Mouse (Mus musculus): ENCODE results near the gene Trabd.
A peak's percentile ranks its signal among the peaks of the same experiment; 100 is the strongest.

Trabd gene

DNA sequence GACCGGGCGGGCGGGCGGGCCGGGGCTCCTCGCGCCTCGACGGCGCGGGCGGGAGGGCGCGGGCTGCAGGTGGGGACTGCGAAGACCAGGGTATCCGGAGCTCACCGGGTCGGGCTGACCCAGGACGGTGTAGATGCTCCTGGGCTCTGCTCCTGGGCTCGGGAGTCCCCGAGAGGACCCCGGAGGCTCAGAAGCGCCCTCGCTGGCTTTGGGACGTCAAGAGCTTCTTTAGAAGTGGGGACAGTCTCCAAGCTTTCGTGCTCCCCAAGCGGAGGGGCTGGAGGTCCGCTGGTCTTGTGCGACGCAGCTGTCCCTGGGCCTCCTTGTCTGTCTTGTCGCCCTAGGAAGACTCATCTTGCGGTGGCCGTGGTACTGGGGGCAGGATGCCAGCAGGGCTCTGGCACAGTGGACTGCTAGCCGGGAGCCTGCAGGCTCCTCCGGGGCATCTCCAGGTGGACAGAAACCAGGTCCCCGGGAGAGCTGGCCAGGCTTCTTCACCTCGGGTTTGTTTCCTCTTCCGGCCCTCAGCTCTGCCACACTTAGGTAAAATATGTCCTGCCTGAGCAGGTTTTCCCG is 1.3 kb downstream of the Trabd start:
- DNase-seq (ENCODE audit: extremely low spot score), result peak; percentile 64

DNA sequence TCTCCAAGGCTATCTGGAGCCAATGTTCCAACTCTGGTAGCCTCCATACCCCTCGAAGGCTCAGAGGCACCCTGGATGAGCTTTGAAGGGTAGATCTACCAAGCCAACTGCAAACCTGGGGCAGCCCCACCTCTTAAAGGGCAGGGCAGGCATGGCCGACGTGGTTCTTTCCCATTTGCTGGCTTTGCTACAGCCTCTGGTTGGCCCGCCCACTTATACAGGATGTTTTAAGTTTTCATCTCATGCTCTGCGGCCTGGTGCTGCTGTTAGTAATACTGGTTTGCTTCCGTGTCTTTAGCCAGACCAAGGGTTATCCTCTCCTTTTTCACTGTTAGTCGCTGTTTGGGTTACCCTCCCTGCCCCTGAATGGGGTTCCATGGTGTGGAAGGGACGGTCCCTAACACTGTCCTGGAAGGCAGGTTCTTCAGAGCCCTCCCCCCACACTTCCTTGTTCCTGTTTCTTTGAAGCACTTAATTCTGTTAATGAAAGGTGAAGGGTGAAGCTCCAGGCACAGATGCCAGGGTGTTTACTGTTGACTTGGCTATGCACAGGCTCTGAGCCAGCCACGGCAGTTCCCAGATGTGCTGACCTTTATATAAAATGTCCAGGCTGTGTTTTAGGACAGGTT is 3.4 kb downstream of the Trabd start:
- no peak for DNase-seq (ENCODE audit: extremely low spot score)

DNA sequence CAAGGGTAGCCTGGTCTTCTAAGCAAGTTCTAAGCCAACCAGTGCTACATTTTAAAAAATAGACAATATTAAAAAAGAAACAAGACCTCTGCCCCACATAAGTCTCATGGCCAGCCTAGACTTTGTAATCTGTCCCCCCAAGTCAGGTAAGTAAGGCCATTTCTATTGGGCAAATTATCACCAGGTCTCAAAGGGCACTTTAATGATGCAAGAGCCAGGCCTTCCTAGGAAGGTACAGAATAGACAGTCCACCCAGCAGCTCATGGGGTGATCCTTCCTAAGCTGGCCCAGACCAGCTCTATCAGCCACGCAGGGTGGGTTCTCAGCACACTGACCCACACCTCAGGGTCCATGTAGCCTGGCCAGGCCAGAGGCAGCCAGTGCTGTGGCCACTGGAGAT is 9.0 kb downstream of the Trabd start:
- DNase-seq (ENCODE audit: extremely low spot score), result no peak

DNA sequence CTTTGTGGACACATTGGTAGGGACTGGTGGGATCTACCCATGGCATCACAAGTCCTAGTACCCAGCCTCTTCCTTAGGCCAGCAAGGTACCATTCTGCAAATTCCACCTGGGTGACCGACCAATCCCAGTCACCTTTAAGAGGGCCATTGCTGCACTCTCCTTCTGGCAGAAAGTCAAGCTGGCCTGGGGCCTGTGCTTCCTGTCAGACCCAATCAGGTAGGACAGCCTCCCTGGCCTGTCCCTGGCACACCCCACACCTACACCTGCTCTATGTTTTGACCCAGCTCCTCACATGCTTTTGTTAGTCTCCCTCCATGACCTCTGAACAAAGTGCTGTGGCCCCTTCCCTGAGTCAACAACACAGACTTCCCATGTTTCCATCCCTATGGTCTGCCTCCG is 9.9 kb downstream of the Trabd start:
- no peak for DNase-seq (ENCODE audit: extremely low spot score)

DNA sequence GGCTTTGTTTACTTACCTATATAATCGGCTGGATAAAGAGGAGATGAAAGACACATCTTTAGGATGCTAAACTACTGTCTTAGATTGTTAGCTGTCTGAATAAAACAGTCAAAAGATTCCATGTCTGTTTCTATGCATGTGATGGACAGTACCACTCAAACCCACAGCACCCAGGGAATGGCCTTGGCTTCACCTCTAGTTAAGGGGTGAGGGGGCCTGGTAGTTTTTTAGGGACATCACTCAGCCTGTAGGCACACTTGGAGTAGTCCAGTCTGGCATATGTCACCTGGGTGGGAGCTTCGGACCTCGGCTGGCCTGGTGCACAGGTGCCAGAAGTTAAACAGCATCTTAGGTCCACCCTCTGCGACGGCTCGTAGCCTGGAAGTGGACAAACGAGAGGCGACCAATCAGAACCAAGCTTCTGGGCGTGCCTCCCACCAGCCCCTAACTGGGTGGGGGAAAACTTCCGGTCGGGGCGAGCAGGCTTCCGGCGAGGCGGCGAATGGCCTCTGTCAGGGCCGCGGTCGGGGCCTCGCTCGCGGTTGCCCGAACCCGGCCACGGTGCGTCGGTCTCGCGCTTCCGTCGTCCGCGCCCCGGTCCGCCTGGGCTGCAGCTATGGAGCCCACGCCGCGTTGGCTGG is 13.8 kb downstream of the Trabd start, which contains the start of gene Selenoo:
Gene Selenoo (plus strand): TSS at position 478 of the 641 bp plus-strand sequence.
- peak; percentile 85 for DNase-seq (ENCODE audit: extremely low spot score)

DNA sequence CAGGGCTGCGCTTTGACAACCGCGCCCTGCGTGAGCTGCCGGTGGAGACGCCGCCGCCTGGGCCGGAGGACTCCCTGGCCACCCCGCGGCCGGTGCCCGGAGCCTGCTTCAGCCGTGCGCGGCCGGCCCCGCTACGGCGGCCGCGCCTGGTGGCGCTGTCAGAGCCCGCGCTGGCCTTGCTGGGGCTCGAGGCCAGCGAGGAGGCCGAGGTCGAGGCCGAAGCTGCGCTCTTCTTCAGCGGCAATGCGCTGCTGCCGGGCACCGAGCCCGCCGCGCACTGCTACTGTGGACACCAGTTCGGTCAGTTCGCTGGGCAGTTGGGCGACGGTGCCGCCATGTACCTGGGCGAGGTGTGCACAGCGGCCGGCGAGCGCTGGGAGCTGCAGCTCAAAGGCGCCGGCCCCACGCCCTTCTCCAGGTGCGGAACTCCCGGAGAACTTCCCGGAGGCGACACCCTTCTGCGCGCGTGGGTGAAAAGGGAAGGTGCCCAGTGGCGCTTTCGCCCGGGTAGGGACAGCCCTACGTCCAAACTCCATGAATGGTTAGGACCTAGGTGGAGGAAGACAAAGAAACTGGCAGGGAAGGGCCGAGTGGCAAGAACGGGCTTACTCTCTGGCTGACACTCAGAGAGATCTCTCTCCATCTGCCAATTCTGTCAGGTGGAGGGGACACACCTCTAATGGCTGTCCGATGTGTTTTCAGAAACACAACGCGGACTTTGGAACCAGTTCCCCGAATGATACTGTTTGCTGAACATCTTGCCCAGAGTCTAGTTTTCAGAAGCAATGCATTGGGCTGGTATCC is 14.5 kb downstream of the Trabd start:
- peak; percentile 29 for DNase-seq (ENCODE audit: extremely low spot score)

DNA sequence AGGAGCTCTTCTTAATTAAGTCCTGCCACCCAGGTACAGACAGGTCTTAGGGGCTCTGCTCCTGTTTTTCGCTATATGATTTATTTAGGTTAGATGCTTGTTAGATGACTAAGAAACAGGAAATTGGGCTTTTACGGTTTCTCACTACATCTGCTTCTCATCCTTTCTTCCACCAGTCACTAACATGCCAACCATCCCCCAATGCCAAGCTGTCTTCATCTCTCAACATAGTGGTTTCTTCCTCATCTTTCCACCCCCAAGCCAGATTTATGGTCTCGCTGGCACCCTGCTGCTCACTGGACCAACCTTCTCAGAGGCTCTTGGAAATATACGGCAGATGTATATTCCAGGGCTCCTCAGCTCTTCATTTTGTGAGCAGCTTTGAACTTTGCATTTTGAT is 15.7 kb downstream of the Trabd start:
- DNase-seq (ENCODE audit: extremely low spot score), result no peak

DNA sequence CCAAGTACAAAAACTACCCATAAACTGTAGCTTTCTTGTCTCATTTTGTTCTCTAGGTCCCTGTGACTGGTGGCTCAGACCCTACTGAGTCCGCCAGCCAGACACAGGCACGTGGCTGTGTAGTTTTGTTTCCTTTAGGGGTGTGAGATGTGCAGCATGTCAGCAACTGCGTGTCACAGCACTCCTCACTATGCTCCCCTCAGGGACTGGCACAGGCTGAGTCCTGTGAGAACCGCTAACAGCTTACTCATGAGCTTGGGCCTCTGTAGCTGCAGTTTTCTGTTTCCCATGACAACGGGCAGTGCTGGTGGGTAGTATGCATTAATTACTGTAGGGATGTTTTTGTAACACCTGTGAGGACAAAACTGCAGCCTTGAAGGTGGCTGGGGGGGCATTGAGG is 17.3 kb downstream of the Trabd start:
- no peak for DNase-seq (ENCODE audit: extremely low spot score)

DNA sequence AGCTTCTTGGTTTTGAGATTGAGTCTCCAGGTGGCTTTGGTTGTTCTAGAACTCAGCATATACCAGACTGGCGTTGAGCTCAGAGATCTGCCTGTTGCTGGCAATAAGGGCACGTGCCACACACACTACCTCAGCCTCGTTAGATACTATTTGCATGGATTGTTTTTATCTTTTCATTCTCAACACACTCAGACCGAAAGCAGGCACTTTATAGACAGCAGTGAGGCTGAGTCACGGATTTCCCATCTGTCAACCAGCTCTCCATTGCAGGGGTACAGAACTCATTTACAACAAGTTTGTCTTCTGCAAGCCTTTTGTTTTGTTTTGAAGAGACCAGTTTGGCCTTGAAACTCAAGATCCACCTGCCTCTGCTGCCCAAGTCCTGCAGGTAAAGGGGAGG is 22.5 kb downstream of the Trabd start:
- no peak for DNase-seq (ENCODE audit: extremely low spot score)

DNA sequence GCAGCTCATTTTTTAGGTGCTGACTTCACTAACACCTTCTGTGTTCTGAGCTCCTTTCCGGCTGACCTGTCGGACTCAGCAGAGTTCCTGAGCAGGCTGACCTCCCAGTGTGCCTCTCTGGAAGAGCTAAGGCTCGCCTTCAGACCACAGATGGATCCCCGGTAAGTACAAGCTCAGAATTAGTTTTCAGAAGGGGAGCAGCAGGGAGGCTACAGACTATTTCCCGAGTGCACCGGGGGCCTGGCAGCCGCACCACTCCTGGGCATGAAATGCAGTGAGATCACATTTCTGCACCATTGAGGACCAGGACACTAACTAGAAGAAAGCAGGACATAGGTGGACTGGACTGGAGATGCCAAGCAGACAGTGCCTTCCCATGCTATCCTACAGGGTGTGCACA is 23.7 kb downstream of the Trabd start:
- no peak for DNase-seq (ENCODE audit: extremely low spot score)

DNA sequence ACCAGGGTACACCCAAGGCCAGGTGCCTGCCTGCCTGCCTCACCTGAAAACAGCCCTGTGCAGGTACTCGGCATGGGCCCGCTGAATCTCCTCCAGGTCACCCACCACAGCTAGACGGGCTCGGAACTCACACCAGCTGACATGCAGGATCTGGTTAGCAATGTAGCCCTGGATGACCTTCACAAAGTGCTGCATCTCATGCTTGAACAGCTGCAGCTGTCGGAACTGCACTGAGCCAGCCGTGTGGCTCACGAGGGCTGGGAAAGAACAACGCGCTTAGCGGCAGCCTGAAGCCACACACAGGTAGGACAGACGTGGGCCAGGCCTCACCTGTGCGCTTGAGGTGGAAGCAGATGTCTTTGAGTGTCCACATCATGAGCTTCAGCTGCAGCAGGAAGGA is 25.9 kb downstream of the Trabd start:
- no peak for DNase-seq (ENCODE audit: extremely low spot score)

DNA sequence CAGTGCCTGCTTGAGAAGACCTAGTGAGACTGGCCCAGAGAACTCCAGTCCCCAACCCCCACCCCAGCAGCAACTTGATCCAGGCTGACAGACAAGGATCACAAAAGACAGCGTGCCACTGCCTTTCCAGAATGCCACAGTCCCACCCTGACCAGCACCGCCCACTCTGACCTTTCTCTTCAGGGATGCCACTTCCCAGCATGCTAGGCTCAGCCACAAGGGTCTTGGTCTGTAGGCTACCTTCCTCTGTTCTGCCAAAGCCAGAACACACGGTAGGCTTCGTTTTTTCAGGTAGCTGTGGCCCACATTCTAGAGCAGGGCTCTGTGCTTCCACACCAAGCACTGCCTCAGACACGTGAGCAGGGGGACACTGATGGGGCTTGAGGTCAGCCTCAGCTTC is 27.7 kb downstream of the Trabd start:
- no peak for DNase-seq (ENCODE audit: extremely low spot score)

DNA sequence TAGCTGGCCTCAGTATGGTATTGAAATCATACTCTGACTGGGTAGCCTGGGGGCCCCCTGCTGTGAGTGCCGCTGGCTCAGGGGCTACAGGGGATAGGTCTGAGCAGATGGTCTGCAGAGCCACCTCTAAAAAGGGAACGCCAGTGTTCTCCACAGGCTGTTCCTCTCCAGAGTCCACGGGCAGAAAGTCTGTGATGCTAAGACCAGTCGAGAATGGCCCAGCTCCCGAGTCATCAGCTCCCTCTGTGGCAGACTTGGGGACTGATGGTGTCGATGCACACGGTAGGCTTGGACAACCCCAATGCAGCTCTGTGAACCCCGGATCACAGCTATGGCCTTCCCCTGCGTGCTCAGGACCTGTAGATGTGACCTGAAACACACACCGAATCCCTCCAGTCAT is 29.0 kb downstream of the Trabd start:
- DNase-seq (ENCODE audit: extremely low spot score), result no peak

DNA sequence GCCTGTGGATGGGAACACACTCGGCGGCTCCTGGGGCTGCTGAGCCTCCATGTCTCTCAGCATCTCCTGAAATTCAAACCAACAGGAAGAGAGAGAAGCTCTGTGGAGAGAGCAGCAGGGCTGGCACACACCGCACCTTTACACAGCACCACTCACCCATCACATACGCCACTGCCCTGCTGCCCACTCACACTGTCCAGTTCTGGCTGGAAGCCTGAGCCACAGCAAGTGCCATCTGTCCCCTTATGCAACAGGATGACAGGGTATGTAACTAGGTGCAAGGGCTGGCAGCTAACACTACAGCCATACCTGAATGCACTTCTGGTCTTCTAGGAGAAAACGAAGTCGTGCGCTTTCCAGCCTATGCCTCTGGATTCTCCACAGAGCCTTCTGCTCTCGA is 29.5 kb downstream of the Trabd start:
- no peak for DNase-seq (ENCODE audit: extremely low spot score)

DNA sequence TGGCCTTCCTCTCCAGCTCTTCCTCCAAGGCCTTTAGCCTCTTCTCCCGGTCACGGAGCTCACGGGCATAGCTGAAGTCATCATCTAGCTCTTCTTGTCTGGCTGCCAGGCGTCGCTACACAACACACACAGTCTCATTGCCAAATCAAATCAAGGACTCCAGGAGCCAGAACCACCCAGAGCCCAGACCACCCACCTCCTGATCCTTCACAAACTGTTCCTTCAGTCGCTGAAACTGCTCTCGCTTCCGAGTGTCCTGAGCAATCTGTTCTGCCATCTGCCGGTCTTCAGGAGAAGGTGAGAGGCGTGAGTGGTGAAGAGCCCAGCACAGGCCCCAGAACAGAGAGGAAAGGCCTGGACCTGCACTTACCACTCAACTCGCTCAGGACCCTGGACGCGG is 31.1 kb downstream of the Trabd start:
- DNase-seq (ENCODE audit: extremely low spot score), result no peak

DNA sequence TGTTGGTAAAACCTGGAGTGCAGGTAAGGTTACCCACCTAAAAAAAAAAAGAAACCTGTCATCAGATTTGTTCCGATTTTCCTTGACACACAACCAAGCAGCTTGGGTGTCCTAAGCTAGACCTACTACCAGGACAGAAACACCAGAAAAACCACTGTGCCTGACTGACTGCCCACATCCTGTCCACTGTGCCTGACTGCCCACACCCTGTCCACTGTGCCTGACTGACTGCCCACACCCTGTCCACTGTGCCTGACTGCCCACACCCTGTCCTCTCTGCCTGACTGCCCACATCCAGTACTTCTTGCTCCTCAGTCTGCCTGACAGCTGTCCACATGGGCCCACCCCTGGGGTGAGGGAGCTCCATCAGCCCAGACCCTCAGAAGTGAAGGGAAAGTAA is 32.1 kb downstream of the Trabd start:
- no peak for DNase-seq (ENCODE audit: extremely low spot score)

DNA sequence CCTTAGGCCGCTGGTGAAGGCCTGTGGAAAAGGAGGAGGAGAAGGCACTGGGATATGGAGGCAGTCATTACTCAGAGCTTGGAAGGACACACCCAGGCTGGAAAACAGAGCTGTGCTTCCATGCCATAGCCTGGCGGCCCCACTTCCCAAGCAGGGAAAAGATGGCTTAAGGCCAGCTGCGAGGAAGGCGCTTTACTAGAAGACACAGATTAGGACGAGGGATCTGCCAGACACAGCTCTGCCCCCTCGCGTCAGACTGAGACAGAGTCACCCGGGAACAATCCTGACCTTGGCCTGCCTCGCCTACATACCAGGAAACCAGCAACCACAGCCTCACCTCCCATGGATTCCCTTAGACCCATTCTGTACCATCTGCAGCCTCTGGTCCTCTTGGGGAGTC is 35.2 kb downstream of the Trabd start:
- DNase-seq (ENCODE audit: extremely low spot score), result no peak

DNA sequence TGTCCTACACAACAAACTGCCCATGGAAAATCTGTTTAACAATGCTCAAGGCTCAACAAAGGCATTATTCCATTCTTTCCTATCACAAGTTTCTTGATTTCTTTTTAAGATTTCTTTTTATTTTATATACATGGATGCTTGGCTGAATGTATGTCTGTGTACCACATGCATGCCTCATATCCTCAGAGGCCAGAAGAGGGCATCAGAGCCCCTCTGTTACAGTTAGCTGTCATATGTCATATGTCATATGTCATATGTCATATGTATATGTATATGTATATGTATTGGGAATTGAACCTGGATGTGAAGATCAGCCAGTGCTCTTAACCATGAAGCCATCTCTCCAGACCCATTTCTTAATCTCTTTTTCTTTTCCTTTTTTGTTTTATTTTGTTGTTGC is 43.1 kb downstream of the Trabd start:
- no peak for DNase-seq (ENCODE audit: extremely low spot score)

DNA sequence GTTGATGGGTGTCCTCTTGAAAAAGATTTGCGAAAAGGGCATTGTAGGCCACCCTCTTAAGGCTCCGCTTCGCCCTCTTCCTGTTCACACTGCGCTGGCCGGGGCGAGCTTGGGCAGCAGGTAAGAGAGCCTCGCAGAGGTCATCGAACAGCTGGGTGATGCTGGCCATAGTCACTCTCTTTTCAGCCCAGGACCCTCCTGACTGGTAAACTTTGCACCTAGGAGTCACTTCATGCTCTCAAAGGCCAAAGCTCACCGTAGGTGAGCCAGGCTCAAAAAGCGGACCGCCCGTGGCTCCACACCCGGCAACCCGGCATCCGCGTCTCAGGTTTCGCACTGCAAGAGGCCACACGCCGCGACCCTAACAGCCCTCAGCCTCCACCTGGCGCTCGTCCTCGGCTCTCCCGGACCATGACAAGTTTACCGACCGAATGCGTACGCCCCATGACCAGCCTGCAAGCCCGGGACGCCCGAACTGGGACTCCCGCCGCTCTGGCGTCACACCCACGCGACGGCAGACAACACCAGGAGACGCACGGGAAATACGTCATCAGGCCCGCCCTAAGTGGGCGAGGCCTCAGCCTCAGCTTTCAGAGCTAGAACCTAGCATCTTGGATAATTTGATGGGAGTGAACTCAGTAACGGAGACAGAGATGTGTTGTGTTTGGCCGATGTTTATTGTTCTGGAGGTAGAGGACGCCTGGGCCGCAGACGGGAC is 47.9 kb downstream of the Trabd start, which contains the start of gene Tubgcp6:
Gene Tubgcp6 (minus strand): TSS at position 464 of the 718 bp plus-strand sequence.
- DNase-seq (ENCODE audit: extremely low spot score), result peak; percentile 93

DNA sequence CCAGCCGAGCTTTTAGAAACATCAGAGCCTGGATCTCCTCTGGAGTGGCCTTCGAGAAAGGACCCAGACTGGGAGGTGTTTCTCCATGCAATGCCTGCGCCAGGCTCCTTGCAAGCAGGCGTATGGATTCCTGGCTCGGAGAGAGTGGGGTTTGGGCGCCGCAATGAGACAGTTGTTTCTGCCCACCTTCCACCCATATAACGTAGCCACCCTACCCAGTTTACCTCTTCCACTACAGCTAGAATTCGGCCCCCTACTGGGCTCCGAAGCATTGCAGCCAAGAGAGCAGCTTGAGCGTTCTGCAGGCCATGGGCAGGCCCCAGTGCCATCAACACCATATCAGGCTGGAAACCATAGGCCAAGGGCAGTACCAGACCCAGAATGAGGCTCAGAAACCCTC is 48.7 kb downstream of the Trabd start:
- DNase-seq (ENCODE audit: extremely low spot score), result peak; percentile 45

DNA sequence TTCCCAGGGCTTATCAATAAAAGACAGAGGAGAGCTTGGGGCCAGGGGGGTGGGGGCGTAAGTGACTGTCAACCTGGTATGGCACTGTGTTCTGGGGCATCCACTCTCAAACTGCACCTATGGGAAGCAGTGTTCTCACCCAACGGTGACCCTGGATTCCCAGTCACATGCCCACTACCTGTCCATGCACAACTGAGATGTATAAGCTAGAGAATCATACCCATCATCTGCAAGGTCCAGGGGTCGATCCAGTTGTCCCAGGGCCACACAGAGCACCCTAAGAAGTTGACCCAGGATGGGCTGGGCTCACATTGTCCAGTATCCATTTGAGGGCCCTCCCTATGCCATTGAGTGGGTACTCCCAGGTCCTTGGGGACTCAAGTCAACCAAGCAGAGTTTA is 49.4 kb downstream of the Trabd start:
- DNase-seq (ENCODE audit: extremely low spot score), result no peak

DNA sequence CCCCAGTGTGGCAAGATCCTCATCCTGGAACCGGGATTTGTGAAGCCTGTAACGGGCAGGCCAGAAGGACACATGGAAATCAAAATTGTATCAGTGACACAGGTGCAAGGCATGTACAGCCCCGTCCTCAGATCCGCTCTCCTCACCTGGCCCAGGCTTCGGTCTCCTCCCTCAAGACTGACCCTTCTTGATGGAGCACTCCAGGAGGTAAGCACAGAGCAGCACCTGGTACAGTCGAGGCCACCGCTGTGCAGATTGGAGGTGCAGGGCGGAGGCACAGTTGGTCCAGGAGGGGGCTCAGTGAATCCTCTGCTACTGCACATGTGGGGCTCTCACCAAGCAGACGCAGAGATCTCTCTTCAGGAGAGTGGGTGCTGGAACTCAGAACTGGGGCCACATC is 50.4 kb downstream of the Trabd start:
- DNase-seq (ENCODE audit: extremely low spot score), result no peak

All from embryo, embryonic 9.5 days (tissue).